In the genomic region with DNA sequence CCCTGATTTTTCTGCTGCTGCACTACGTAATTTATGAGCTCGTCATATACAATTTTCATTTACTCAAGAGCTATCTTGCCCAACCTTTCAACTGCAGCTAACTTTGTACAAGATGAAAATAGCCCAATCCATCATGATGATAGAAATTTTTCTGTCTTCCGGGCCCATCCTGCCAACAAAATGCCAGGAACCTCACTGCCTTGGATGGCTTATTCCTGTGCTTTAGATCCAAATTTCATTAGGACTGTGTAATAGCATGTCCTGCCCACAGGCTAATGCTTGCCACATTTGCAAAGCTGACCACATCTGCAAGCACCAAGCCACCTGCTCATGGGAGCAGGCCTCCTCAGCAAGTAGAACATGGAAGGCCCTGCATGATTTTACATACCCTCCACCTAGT, we compare ENCODE assay signal across 19 mouse cellular contexts.
"Had no signal": no experiment of that assay in that cellular context is flagged by ENCODE, and none has a peak within 500 bp of the region (broad histone marks: within the 10 kb centered on the region; RNA-seq: fewer than 3 reads in every experiment).

No protein-coding gene starts in this region.

- H3K4me3 ChIP-seq: kidney, embryonic 15.5 days; limb, embryonic 10.5 days; limb, embryonic 13.5 days; liver, embryonic 12.5 days; liver, embryonic 15.5 days; lung, embryonic 15.5 days; midbrain, embryonic 12.5 days; midbrain, embryonic 15.5 days; neural tube, embryonic 13.5 days had no signal

- H3K36me3 ChIP-seq: kidney, embryonic 15.5 days; limb, embryonic 10.5 days; limb, embryonic 13.5 days; liver, embryonic 12.5 days; liver, embryonic 15.5 days; lung, embryonic 15.5 days; midbrain, embryonic 12.5 days; midbrain, embryonic 15.5 days; neural tube, embryonic 13.5 days had no signal

- ATAC-seq: liver, embryonic 12.5 days; midbrain, embryonic 15.5 days had no signal

- H3K9me3 ChIP-seq: kidney, embryonic 15.5 days; limb, embryonic 10.5 days; limb, embryonic 13.5 days; liver, embryonic 12.5 days; liver, embryonic 15.5 days; lung, embryonic 15.5 days; midbrain, embryonic 12.5 days; midbrain, embryonic 15.5 days had no signal

- H3K4me1 ChIP-seq: kidney, embryonic 15.5 days; limb, embryonic 13.5 days; liver, embryonic 12.5 days; liver, embryonic 15.5 days; lung, embryonic 15.5 days; midbrain, embryonic 12.5 days; neural tube, embryonic 13.5 days had no signal

- DNase-seq: kidney, adult 8-10 months; kidney, postnatal 10 days; kidney, postnatal 36 days; liver; lung, adult 18-20 months; lung, postnatal 10 days; lung, postnatal 36 days; right cerebral cortex, postnatal 14 days; right cerebral cortex, postnatal 4 days; thymus, postnatal 25 days had no signal

- H3K27ac ChIP-seq: kidney, embryonic 15.5 days; limb, embryonic 10.5 days; limb, embryonic 13.5 days; liver, embryonic 12.5 days; liver, embryonic 15.5 days; lung, embryonic 15.5 days; midbrain, embryonic 12.5 days; midbrain, embryonic 15.5 days; neural tube, embryonic 13.5 days had no signal

- H3K9ac ChIP-seq: kidney, embryonic 15.5 days; limb, embryonic 13.5 days; liver, embryonic 12.5 days; liver, embryonic 15.5 days; lung, embryonic 15.5 days; midbrain, embryonic 12.5 days; midbrain, embryonic 15.5 days; neural tube, embryonic 13.5 days had no signal

- H3K27me3 ChIP-seq: kidney, embryonic 15.5 days; limb, embryonic 13.5 days; liver, embryonic 12.5 days; liver, embryonic 15.5 days; lung, embryonic 15.5 days; midbrain, embryonic 12.5 days; midbrain, embryonic 15.5 days; neural tube, embryonic 13.5 days had no signal

- H3K4me2 ChIP-seq: kidney, embryonic 15.5 days; limb, embryonic 13.5 days; liver, embryonic 12.5 days; liver, embryonic 15.5 days; lung, embryonic 15.5 days; midbrain, embryonic 12.5 days; midbrain, embryonic 15.5 days; neural tube, embryonic 13.5 days had no signal
